Mouse (Mus musculus) liver, embryonic 14.5 days (tissue): ENCODE measurements around the gene Htr3b.

Experiments
- CTCF ChIP-seq: IDR thresholded peaks from 2 replicates; pipeline ENCODE4 v1.5.1; 2016; ENCODE audit warnings: antibody characterized with exemption, low read depth, control low read depth
- EP300 ChIP-seq: IDR thresholded peaks from 2 replicates; pipeline ENCODE4 v1.6.1; 2016; ENCODE audit warnings: antibody characterized with exemption, low read depth

DNA sequence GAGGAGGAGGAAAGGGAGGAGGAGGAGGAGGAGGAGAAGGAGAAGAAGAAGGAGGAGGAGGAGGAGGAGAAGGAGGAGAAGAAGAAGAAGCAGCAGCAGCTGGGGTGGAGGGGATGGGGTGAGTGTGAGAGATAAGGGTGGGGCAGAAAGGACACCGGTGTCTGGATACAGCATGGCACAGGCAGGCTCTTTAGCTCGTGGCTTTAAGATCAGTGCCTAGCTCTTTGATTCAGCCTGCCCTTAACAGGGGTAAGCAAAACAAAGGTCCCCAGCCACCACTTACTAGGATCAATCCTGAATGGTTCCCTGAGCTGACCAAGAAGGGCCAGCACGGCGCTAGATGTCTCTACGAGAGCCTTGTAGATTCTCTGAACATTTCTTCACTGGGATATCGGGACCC is 70.0 kb downstream of the Htr3b start:
- TF ChIP-seq CTCF = no peak
- TF ChIP-seq EP300 = no peak
